Mouse (Mus musculus) kidney, embryonic 16.5 days (tissue): ENCODE data around the gene Fndc8. TPM values are rescaled to one million over a fixed set of nuclear protein-coding genes. Genes with fewer than 3 reads are reported as not detected.
A peak's percentile ranks its signal among the peaks of the same experiment; 100 is the strongest.

Experiments
- ATAC-seq: fragments of 200-750 bp; cut with Nextera tagmentation; 2 replicates; pipeline ENCODE4 v1.8.0; 2017; ENCODE audit warnings: moderate TSS enrichment; ENCODE audit not compliant: low FRiP score, low TSS enrichment
- H3K27ac ChIP-seq: fragments of 300-500 bp; sonication (generic); 2 replicates; pipeline ENCODE4 v1.5.1; 2014; ENCODE audit warnings: low read length
- H3K27me3 ChIP-seq: fragments of 300-500 bp; sonication (generic); 2 replicates; pipeline ENCODE4 v1.6.1; 2014; ENCODE audit warnings: low read length, control low read depth, mixed read lengths; ENCODE audit not compliant: insufficient read depth
- H3K36me3 ChIP-seq: fragments of 300-500 bp; sonication (generic); 2 replicates; pipeline ENCODE4 v1.6.1; 2014; ENCODE audit warnings: low read length, control low read depth, mixed read lengths; ENCODE audit not compliant: insufficient read depth
- H3K4me1 ChIP-seq: fragments of 300-500 bp; sonication (generic); 2 replicates; pipeline ENCODE4 v1.6.1; 2014; ENCODE audit warnings: low read length, control low read depth, mixed read lengths; ENCODE audit not compliant: insufficient read depth
- H3K4me2 ChIP-seq: fragments of 300-500 bp; sonication (generic); replicated peaks from 2 replicates; pipeline ENCODE4 v1.6.1; 2014; ENCODE audit warnings: low read depth, low read length
- H3K4me3 ChIP-seq: fragments of 300-500 bp; sonication (generic); 2 replicates; pipeline ENCODE4 v1.5.1; 2014; ENCODE audit warnings: mild to moderate bottlenecking, low read length
- H3K9ac ChIP-seq: fragments of 300-500 bp; sonication (generic); replicated peaks from 2 replicates; pipeline ENCODE4 v1.6.1; 2014; ENCODE audit warnings: low read length
- H3K9me3 ChIP-seq: fragments of 300-500 bp; sonication (generic); 2 replicates; pipeline ENCODE4 v1.6.1; 2016; ENCODE audit warnings: low read length, control low read depth
- WGBS: fragments of 180-500 bp; shearing (Covaris S2); extraction: QIAGEN DNeasy Blood & Tissue Kit; methylation state at CpG from one replicate; pipeline ENCODE4 v1.1.7; 2014; 5-methylcytosine and 5-hydroxymethylcytosine counted together
- polyA plus RNA-seq: library from polyadenylated mRNA; unstranded; fragments of >200 nt; fragmentation: Nextera tagmentation; extraction: Ambion mirVana; gene quantifications from 2 replicates; pipeline ENCODE4 v1.2.1, GENCODE M21; 2015

The Fndc8 gene
- polyA plus RNA-seq, 1 experiment from 2014 or later = 0.51 TPM

- Histone ChIP-seq H3K27ac (no peak overlapping the region), H3K4me3 (no peak overlapping the region), H3K9ac (no peak overlapping the region), H3K4me2 (no peak overlapping the region), H3K4me1 (peaks cover 19% of the 10 kb centered on the region), H3K9me3 (no peaks in the 10 kb centered on the region), H3K27me3 (no peaks in the 10 kb centered on the region), H3K36me3 (no peaks in the 10 kb centered on the region)
- ATAC-seq = no peak
- 38% methylated on average over 7 of the region's 7 CpGs for WGBS
These were observed 24.9 kb upstream of the Fndc8 start for GRCm38 (mm10) chr11:82866850-82867564.

- H3K36me3 ChIP-seq = no peaks in the 10 kb centered on the region
- H3K4me1 ChIP-seq = peaks cover 15% of the 10 kb centered on the region
- H3K4me3 ChIP-seq = no peak overlapping the region
- no peaks in the 10 kb centered on the region for H3K27me3 ChIP-seq
- no peak overlapping the region for H3K4me2 ChIP-seq
- no peak overlapping the region for H3K27ac ChIP-seq
- ATAC-seq = no peak
- H3K9ac ChIP-seq = no peak overlapping the region
- 82% methylated on average over 5 of the region's 5 CpGs for WGBS
- H3K9me3 ChIP-seq = no peaks in the 10 kb centered on the region
These were observed 24.0 kb upstream of the Fndc8 start for GRCm38 (mm10) chr11:82867956-82868355.

GRCm38 (mm10) chr11:82869506-82870172 lies 22.3 kb upstream of the Fndc8 start:
- H3K27ac ChIP-seq = peak overlapping the region; percentile 92
- peak overlapping the region; percentile 86 for H3K9ac ChIP-seq
- H3K36me3 ChIP-seq = no peaks in the 10 kb centered on the region

GRCm38 (mm10) chr11:82870173-82871030 lies 21.5 kb upstream of the Fndc8 start:
- Histone ChIP-seq H3K4me2 (peak overlapping the region; percentile 68), H3K27ac (peak overlapping the region; percentile 92), H3K4me3 (peak overlapping the region; percentile 92), H3K36me3 (no peaks in the 10 kb centered on the region), H3K9me3 (no peaks in the 10 kb centered on the region), H3K4me1 (peaks cover 15% of the 10 kb centered on the region), H3K9ac (peak overlapping the region; percentile 86), H3K27me3 (no peaks in the 10 kb centered on the region)
- under 1% methylated on average over 36 of the region's 36 CpGs for WGBS
- peak; percentile 84 for ATAC-seq

More at GRCm38 (mm10) chr11:82869506-82870172, 22.3 kb upstream of the Fndc8 start:
- H3K4me3 ChIP-seq = peak overlapping the region; percentile 92
- no peaks in the 10 kb centered on the region for H3K9me3 ChIP-seq
- WGBS = 46% methylated on average over 9 of the region's 9 CpGs
- peaks cover 15% of the 10 kb centered on the region for H3K4me1 ChIP-seq
- H3K27me3 ChIP-seq = no peaks in the 10 kb centered on the region
- peak overlapping the region; percentile 68 for H3K4me2 ChIP-seq
- no peak for ATAC-seq

- peak within 1 kb of the TSS; percentile 86 for H3K9ac ChIP-seq
- peak within 1 kb of the TSS; percentile 68 for H3K4me2 ChIP-seq
- WGBS = under 1% methylated on average over 39 of the region's 43 CpGs
- H3K36me3 ChIP-seq = no peaks in the 10 kb centered on the region
- H3K9me3 ChIP-seq = no peaks in the 10 kb centered on the region
- H3K4me3 ChIP-seq = peak within 1 kb of the TSS; percentile 92
- H3K27me3 ChIP-seq = no peaks in the 10 kb centered on the region
- H3K27ac ChIP-seq = peak within 1 kb of the TSS; percentile 92
- H3K4me1 ChIP-seq = peaks cover 15% of the 10 kb centered on the region
- peak; percentile 96 for ATAC-seq
These were observed 20.9 kb upstream of the Fndc8 start, which contains the start of gene Rffl for GRCm38 (mm10) chr11:82871031-82871446. TSS of gene Rffl (minus strand) at chr11:82871210.

- no peak for ATAC-seq
- Histone ChIP-seq H3K27me3 (no peaks in the 10 kb centered on the region), H3K4me3 (no peak overlapping the region), H3K4me2 (no peak overlapping the region), H3K36me3 (peaks cover 7% of the 10 kb centered on the region), H3K4me1 (peaks cover 3% of the 10 kb centered on the region), H3K9me3 (no peaks in the 10 kb centered on the region), H3K9ac (no peak overlapping the region), H3K27ac (no peak overlapping the region)
- 76% methylated on average over 5 of the region's 5 CpGs for WGBS
These were observed 17.0 kb upstream of the Fndc8 start for GRCm38 (mm10) chr11:82874924-82875323.

GRCm38 (mm10) chr11:82875631-82876030 lies 16.3 kb upstream of the Fndc8 start:
- no peak for ATAC-seq
- H3K36me3 ChIP-seq = peaks cover 9% of the 10 kb centered on the region
- no peak overlapping the region for H3K4me2 ChIP-seq
- no peaks in the 10 kb centered on the region for H3K4me1 ChIP-seq
- no peak overlapping the region for H3K9ac ChIP-seq
- WGBS = 97% methylated on average over 5 of the region's 5 CpGs
- H3K27me3 ChIP-seq = no peaks in the 10 kb centered on the region
- H3K4me3 ChIP-seq = no peak overlapping the region
- H3K9me3 ChIP-seq = no peaks in the 10 kb centered on the region
- H3K27ac ChIP-seq = no peak overlapping the region

- Histone ChIP-seq H3K4me3 (no peak overlapping the region), H3K9ac (no peak overlapping the region), H3K4me2 (no peak overlapping the region), H3K36me3 (peaks cover 9% of the 10 kb centered on the region), H3K9me3 (no peaks in the 10 kb centered on the region), H3K4me1 (no peaks in the 10 kb centered on the region), H3K27ac (0 out of 2 replicates have a peak overlapping the region, but pooled peaks have one; percentile 0), H3K27me3 (no peaks in the 10 kb centered on the region)
- ATAC-seq = peak; percentile 78
- 44% methylated on average over 7 of the region's 7 CpGs for WGBS
These were observed 14.1 kb upstream of the Fndc8 start for GRCm38 (mm10) chr11:82877726-82878344.

GRCm38 (mm10) chr11:82883180-82883579 lies 8.7 kb upstream of the Fndc8 start:
- WGBS = 49% methylated on average over 8 of the region's 8 CpGs
- Histone ChIP-seq H3K4me3 (no peak overlapping the region), H3K9me3 (no peaks in the 10 kb centered on the region), H3K27ac (no peak overlapping the region), H3K9ac (no peak overlapping the region), H3K27me3 (no peaks in the 10 kb centered on the region), H3K36me3 (peaks cover 9% of the 10 kb centered on the region), H3K4me1 (peaks cover 1% of the 10 kb centered on the region), H3K4me2 (no peak overlapping the region)
- ATAC-seq = no peak
